Mouse (Mus musculus) splenic B cell, adult 2 months (primary cell): ENCODE data around the gene Zfp598.

Experiments
- DNase-seq: peaks from one replicate; pipeline ENCODE4 v3.0.0-alpha.2; 2011; ENCODE audit warnings: low read depth, low spot score
- H3K27me3 ChIP-seq: 2 replicates; pipeline ENCODE4 v1.6.1; 2012; ENCODE audit warnings: mild to moderate bottlenecking, low read length, moderate library complexity, mixed read lengths; ENCODE audit not compliant: control insufficient read depth, poor library complexity, insufficient read depth, severe bottlenecking
- H3K36me3 ChIP-seq: 2 replicates; pipeline ENCODE4 v1.6.1; 2012; ENCODE audit warnings: mild to moderate bottlenecking, low read length, moderate library complexity, mixed read lengths; ENCODE audit not compliant: control insufficient read depth, poor library complexity, insufficient read depth, severe bottlenecking

The Zfp598 gene

DNA sequence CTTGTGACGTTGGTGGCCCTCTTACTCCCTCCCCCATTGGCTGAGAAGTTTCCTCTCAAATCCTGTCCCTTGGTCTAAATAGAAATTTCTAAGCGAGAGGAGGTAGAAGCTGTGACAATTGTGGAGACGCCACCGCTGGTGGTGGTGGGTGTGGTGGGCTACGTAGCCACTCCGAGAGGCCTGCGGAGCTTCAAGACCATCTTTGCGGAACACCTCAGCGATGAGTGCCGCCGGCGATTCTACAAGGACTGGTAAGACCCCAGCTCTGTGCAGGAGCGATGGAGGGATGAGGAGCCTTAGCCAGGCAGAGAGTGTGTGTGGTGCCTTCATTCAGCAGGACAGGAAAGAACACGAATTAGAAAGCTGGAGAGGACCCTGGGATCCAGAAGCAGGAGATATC is 61.3 kb downstream of the Zfp598 start:
- DNase-seq = no peak
- no peaks in the 10 kb centered on the region for H3K36me3 ChIP-seq

More for the DNA sequence above, 61.3 kb downstream of the Zfp598 start:
- no peaks in the 10 kb centered on the region for H3K27me3 ChIP-seq
